Mouse (Mus musculus): Measurements from ENCODE around the gene Mxi1. TPM values are rescaled to one million over a fixed set of nuclear protein-coding genes. Genes with fewer than 3 reads are reported as not detected.

Gene Mxi1
- total RNA-seq, 1 experiment: 20.1 TPM

GRCm38 (mm10) chr19:53422358-53423308 is 112.3 kb downstream of the Mxi1 start:
- H3K9ac ChIP-seq (ENCODE audit: insufficient read depth, low read depth, low read length, poor library complexity, severe bottlenecking): no peak overlapping the region; the same call in 1 of the 2 replicates
- H3K27ac ChIP-seq (ENCODE audit: insufficient read depth, low read depth, low read length, poor library complexity, severe bottlenecking): peak overlapping the region; percentile 44; the same call in 1 of the 2 replicates
- in situ Hi-C loops (cut with MboI; ENCODE audit: low sequenced_read_pairs in 2 of 2, unreplicated experiment in 2 of 2): loop anchor here in 1 of 2 experiments (10.0 kb wide), 1 partner anchor 142 kb away; no protein-coding TSS in a partner anchor
- peaks cover 9 to 21% of the 10 kb centered on the region in 2 experiments for H3K4me1 ChIP-seq (ENCODE audit: control insufficient read depth in 2 of 2, insufficient read depth in 2 of 2, low read length in 2 of 2, poor library complexity in 1 of 2)
- H3K36me3 ChIP-seq (ENCODE audit: control insufficient read depth, insufficient read depth, low read length, poor library complexity, severe bottlenecking): no peaks in the 10 kb centered on the region
- no peaks in the 10 kb centered on the region for H3K9me3 ChIP-seq (ENCODE audit: control insufficient read depth, insufficient read depth, low read depth, low read length)
- H3K4me3 ChIP-seq (ENCODE audit: insufficient read depth in 1 of 2, low read depth in 1 of 2, low read length in 2 of 2, poor library complexity in 1 of 2, severe bottlenecking in 1 of 2): peak overlapping the region; percentile 6 to 52; a peak in 2 of 4 replicates
- no peak for DNase-seq (ENCODE audit: low read depth, low spot score)
- TF ChIP-seq CHD2 (IDR thresholded peaks at IDR 0.05; ENCODE audit: low read depth, low read length) (no peak), ZNF384 (IDR thresholded peaks at IDR 0.05; ENCODE audit: low read depth, low read length) (no peak), ZC3H11A (IDR thresholded peaks at IDR 0.05; ENCODE audit: borderline replicate concordance, low read depth, low read length) (no peak), HCFC1 (IDR thresholded peaks at IDR 0.05; ENCODE audit: borderline replicate concordance, insufficient read depth, low read length) (no peak), MAFK (IDR thresholded peaks at IDR 0.05; ENCODE audit: insufficient read depth, low read depth, low read length) (no peak)

GRCm38 (mm10) chr19:53423341-53423753 is 113.0 kb downstream of the Mxi1 start:
- Histone ChIP-seq H3K27ac (ENCODE audit: insufficient read depth, low read depth, low read length, poor library complexity, severe bottlenecking) (peak overlapping the region; percentile 67; the same call in 1 of the 2 replicates), H3K4me3 (ENCODE audit: insufficient read depth in 1 of 2, low read depth in 1 of 2, low read length in 2 of 2, poor library complexity in 1 of 2, severe bottlenecking in 1 of 2) (peak overlapping the region; percentile 39 to 52), H3K36me3 (ENCODE audit: control insufficient read depth, insufficient read depth, low read length, poor library complexity, severe bottlenecking) (no peaks in the 10 kb centered on the region), H3K4me1 (ENCODE audit: control insufficient read depth in 2 of 2, insufficient read depth in 2 of 2, low read length in 2 of 2, poor library complexity in 1 of 2) (peaks cover 13 to 21% of the 10 kb centered on the region in 2 experiments), H3K9ac (ENCODE audit: insufficient read depth, low read depth, low read length, poor library complexity, severe bottlenecking) (peak overlapping the region; percentile 48; the same call in 1 of the 2 replicates), H3K9me3 (ENCODE audit: control insufficient read depth, insufficient read depth, low read depth, low read length) (no peaks in the 10 kb centered on the region)
- in situ Hi-C loops (cut with MboI; ENCODE audit: low sequenced_read_pairs in 2 of 2, unreplicated experiment in 2 of 2): loop anchor here in 1 of 2 experiments (10.0 kb wide), 1 partner anchor 141 kb away; no protein-coding TSS in a partner anchor
- no peak for TF ChIP-seq HCFC1 (IDR thresholded peaks at IDR 0.05; ENCODE audit: borderline replicate concordance, insufficient read depth, low read length)
- TF ChIP-seq ZC3H11A (IDR thresholded peaks at IDR 0.05; ENCODE audit: borderline replicate concordance, low read depth, low read length): no peak
- TF ChIP-seq ZNF384 (IDR thresholded peaks at IDR 0.05; ENCODE audit: low read depth, low read length): no peak
- peak; percentile 59 for DNase-seq (ENCODE audit: low read depth, low spot score)

GRCm38 (mm10) chr19:53423816-53424465 is 113.6 kb downstream of the Mxi1 start:
- peak overlapping the region; percentile 67; the same call in 1 of the 2 replicates for H3K27ac ChIP-seq (ENCODE audit: insufficient read depth, low read depth, low read length, poor library complexity, severe bottlenecking)
- no peaks in the 10 kb centered on the region for H3K9me3 ChIP-seq (ENCODE audit: control insufficient read depth, insufficient read depth, low read depth, low read length)
- H3K9ac ChIP-seq (ENCODE audit: insufficient read depth, low read depth, low read length, poor library complexity, severe bottlenecking): no peak overlapping the region; the same call in 1 of the 2 replicates
- peak overlapping the region; percentile 39 to 52; a peak in 3 of 4 replicates for H3K4me3 ChIP-seq (ENCODE audit: insufficient read depth in 1 of 2, low read depth in 1 of 2, low read length in 2 of 2, poor library complexity in 1 of 2, severe bottlenecking in 1 of 2)
- peaks cover 13 to 21% of the 10 kb centered on the region in 2 experiments for H3K4me1 ChIP-seq (ENCODE audit: control insufficient read depth in 2 of 2, insufficient read depth in 2 of 2, low read length in 2 of 2, poor library complexity in 1 of 2)
- no peak for DNase-seq (ENCODE audit: low read depth, low spot score)
- in situ Hi-C loops (cut with MboI; ENCODE audit: low sequenced_read_pairs in 2 of 2, unreplicated experiment in 2 of 2): loop anchor here in 1 of 2 experiments (10.0 kb wide), 1 partner anchor 141 kb away; no protein-coding TSS in a partner anchor
- TF ChIP-seq CHD2 (IDR thresholded peaks at IDR 0.05; ENCODE audit: low read depth, low read length) (no peak), HCFC1 (IDR thresholded peaks at IDR 0.05; ENCODE audit: borderline replicate concordance, insufficient read depth, low read length) (no peak), ZNF384 (IDR thresholded peaks at IDR 0.05; ENCODE audit: low read depth, low read length) (no peak), MAFK (IDR thresholded peaks at IDR 0.05; ENCODE audit: insufficient read depth, low read depth, low read length) (no peak), ZC3H11A (IDR thresholded peaks at IDR 0.05; ENCODE audit: borderline replicate concordance, low read depth, low read length) (no peak)
- no peaks in the 10 kb centered on the region for H3K36me3 ChIP-seq (ENCODE audit: control insufficient read depth, insufficient read depth, low read length, poor library complexity, severe bottlenecking)

- Histone ChIP-seq H3K27ac (ENCODE audit: insufficient read depth, low read depth, low read length, poor library complexity, severe bottlenecking) (no peak overlapping the region), H3K9ac (ENCODE audit: insufficient read depth, low read depth, low read length, poor library complexity, severe bottlenecking) (peak overlapping the region; percentile 31; the same call in 1 of the 2 replicates)
- TF ChIP-seq HCFC1 (IDR thresholded peaks at IDR 0.05; ENCODE audit: borderline replicate concordance, insufficient read depth, low read length): no peak
- no peak for TF ChIP-seq CHD2 (IDR thresholded peaks at IDR 0.05; ENCODE audit: low read depth, low read length)
- no peak for TF ChIP-seq MAFK (IDR thresholded peaks at IDR 0.05; ENCODE audit: insufficient read depth, low read depth, low read length)
- no peak for TF ChIP-seq ZNF384 (IDR thresholded peaks at IDR 0.05; ENCODE audit: low read depth, low read length)
- TF ChIP-seq ZC3H11A (IDR thresholded peaks at IDR 0.05; ENCODE audit: borderline replicate concordance, low read depth, low read length): no peak
Observed at GRCm38 (mm10) chr19:53424629-53425028, 114.3 kb downstream of the Mxi1 start.

More at GRCm38 (mm10) chr19:53424629-53425028, 114.3 kb downstream of the Mxi1 start:
- Histone ChIP-seq H3K36me3 (ENCODE audit: control insufficient read depth, insufficient read depth, low read length, poor library complexity, severe bottlenecking) (no peaks in the 10 kb centered on the region), H3K4me1 (ENCODE audit: control insufficient read depth in 2 of 2, insufficient read depth in 2 of 2, low read length in 2 of 2, poor library complexity in 1 of 2) (peaks cover 13 to 21% of the 10 kb centered on the region in 2 experiments), H3K4me3 (ENCODE audit: insufficient read depth in 1 of 2, low read depth in 1 of 2, low read length in 2 of 2, poor library complexity in 1 of 2, severe bottlenecking in 1 of 2) (no peak overlapping the region), H3K9me3 (ENCODE audit: control insufficient read depth, insufficient read depth, low read depth, low read length) (no peaks in the 10 kb centered on the region)
- no peak for DNase-seq (ENCODE audit: low read depth, low spot score)
- in situ Hi-C loops (cut with MboI; ENCODE audit: low sequenced_read_pairs in 2 of 2, unreplicated experiment in 2 of 2): loop anchor here in 1 of 2 experiments (10.0 kb wide), 1 partner anchor 140 kb away; no protein-coding TSS in a partner anchor

Other genes with a start within 250 kb of the Mxi1 start
- gene Add3, start 170.1 kb upstream of the Mxi1 start, total RNA-seq (2012; rRNA removed): 8.5 and 11.8 TPM in 2 replicates
- gene Gm10197, start 61.2 kb downstream of the Mxi1 start, total RNA-seq (2012; rRNA removed): not detected in 2 replicates
- gene Smndc1, start 80.1 kb downstream of the Mxi1 start, total RNA-seq (2012; rRNA removed): 32.6 and 37.4 TPM in 2 replicates
- gene Dusp5, start 218.6 kb downstream of the Mxi1 start, total RNA-seq (2012; rRNA removed): 12.7 and 24.1 TPM in 2 replicates

Data from ES-E14 (cell line).